Mouse (Mus musculus) liver, embryonic 16.5 days (tissue): ENCODE data around the gene Rapsn. TPM values are rescaled to one million over a fixed set of nuclear protein-coding genes. Genes with fewer than 3 reads are reported as not detected.

Source experiments
- ATAC-seq: fragments of 200-750 bp; cut with Nextera tagmentation; 2 replicates; pipeline ENCODE4 v1.8.0; 2017; ENCODE audit warnings: low read depth, mild to moderate bottlenecking, moderate number of reproducible peaks, moderate library complexity
- H3K27ac ChIP-seq: fragments of 300-500 bp; sonication (generic); 2 replicates; pipeline ENCODE4 v1.5.1; 2014; ENCODE audit warnings: mild to moderate bottlenecking, low read length
- H3K27me3 ChIP-seq: fragments of 300-500 bp; sonication (generic); 2 replicates; pipeline ENCODE4 v1.6.1; 2014; ENCODE audit warnings: low read depth, low read length, mixed read lengths; ENCODE audit not compliant: control insufficient read depth, insufficient read depth
- H3K36me3 ChIP-seq: fragments of 300-500 bp; sonication (generic); 2 replicates; pipeline ENCODE4 v1.6.1; 2014; ENCODE audit warnings: mild to moderate bottlenecking; ENCODE audit not compliant: control insufficient read depth, insufficient read depth
- H3K4me1 ChIP-seq: fragments of 300-500 bp; sonication (generic); 2 replicates; pipeline ENCODE4 v1.6.1; 2014; ENCODE audit warnings: low read depth, low read length, mixed read lengths; ENCODE audit not compliant: control insufficient read depth
- H3K4me2 ChIP-seq: fragments of 300-500 bp; sonication (generic); 2 replicates; pipeline ENCODE4 v1.6.1; 2014; ENCODE audit warnings: low read depth, low read length, mixed read lengths
- H3K4me3 ChIP-seq: fragments of 300-500 bp; sonication (generic); 2 replicates; pipeline ENCODE4 v1.5.1; 2014; ENCODE audit warnings: low read depth, mild to moderate bottlenecking, low read length
- H3K9ac ChIP-seq: fragments of 300-500 bp; sonication (generic); 2 replicates; pipeline ENCODE4 v1.6.1; 2014; ENCODE audit warnings: low read depth, low read length
- H3K9me3 ChIP-seq: fragments of 300-500 bp; sonication (generic); replicated peaks from 2 replicates; pipeline ENCODE4 v1.6.1; 2016; ENCODE audit warnings: low read length; ENCODE audit not compliant: control insufficient read depth
- WGBS: fragments of 180-500 bp; shearing (Covaris S2); extraction: QIAGEN DNeasy Blood & Tissue Kit; methylation state at CpG from one replicate; pipeline ENCODE4 v1.1.7; 2014; ENCODE audit not compliant: insufficient replicate concordance; 5-methylcytosine and 5-hydroxymethylcytosine counted together
- polyA plus RNA-seq: library from polyadenylated mRNA; unstranded; fragments of >200 nt; fragmentation: Nextera tagmentation; extraction: Ambion mirVana; gene quantifications from 2 replicates; pipeline ENCODE4 v1.2.1, GENCODE M21; 2015

Rapsn gene
- polyA plus RNA-seq, 1 experiment from 2014 or later, result 1.0 TPM

DNA sequence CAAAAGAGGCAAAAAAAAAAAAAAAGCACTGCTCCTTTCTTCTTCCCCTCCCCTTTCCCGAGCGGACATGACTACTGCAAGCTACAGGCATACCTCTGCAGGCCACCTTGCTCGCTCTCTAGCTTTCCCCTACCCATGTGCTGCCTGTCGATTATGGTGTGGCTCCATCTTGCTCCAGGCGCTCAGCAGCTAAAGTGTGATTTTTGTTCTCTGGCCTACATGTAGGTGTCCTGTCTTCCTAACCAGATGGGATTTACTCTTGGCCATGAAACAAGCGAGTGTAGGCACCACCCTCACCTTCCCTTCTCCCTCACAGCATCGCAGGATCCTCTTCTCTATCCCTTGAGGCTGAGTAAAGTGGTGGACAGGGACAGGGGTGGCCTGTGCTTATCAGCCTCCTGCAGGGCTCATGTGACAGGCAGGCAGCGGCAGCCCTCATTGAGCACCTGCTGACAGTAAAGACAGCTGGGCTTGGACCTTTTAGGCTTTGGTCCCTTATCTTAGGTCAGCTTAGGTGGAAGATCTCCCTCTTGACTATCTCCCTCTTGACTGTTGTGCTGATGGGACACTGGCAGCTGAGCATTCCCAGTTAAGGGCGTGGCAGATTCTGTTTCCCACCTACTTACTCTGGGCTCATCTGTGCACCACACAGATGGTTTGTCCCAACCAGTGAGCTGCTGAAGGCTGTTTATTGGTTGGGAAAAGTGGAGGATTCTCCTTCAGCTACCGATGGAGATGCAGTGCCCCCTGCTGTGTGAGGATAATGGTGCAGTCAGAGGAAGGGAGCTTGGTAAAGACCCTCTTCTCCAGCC is 25.3 kb downstream of the Rapsn start:
- peak; percentile 88 for ATAC-seq
- Histone ChIP-seq H3K36me3 (peaks cover 59% of the 10 kb centered on the region), H3K27me3 (no peaks in the 10 kb centered on the region), H3K4me3 (no peak overlapping the region), H3K4me2 (0 out of 2 replicates have a peak overlapping the region, but pooled peaks have one; percentile 15), H3K27ac (peak overlapping the region; percentile 71), H3K9ac (no peak overlapping the region), H3K4me1 (peaks cover 20% of the 10 kb centered on the region), H3K9me3 (no peaks in the 10 kb centered on the region)
- 47% methylated on average over 10 of the region's 10 CpGs for WGBS

DNA sequence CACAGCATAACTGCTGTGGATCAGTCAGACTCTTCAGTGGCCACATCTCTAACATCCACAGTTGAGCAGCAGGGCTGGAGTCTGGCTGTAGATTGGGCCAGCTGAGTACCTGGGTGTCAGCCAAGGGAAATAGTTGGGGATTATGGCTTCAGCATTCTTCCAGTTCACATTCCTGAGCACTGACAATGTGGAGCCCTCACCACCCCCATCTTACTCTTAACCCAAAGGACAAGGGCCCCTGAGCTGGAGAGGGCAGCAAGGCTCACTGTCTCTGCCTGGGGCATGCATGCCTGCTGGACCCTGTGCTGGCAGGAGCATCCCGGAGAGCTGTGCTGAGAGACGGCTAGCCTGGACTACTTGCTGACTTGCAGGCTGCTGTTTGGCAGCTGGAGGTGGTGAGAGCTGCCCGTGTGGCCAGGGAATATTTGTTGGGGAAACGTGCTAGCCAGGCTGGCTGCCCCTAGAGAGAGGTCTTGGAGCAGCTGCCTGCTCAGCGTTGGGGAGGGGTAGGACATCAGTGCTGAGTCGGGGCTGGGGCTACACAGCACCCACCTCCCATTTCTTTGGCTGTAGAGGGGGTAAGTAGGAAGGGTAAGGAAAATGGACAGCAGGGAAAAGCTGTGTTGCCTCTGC is 26.5 kb downstream of the Rapsn start:
- H3K4me3 ChIP-seq, result no peak overlapping the region
- no peaks in the 10 kb centered on the region for H3K9me3 ChIP-seq
- peak overlapping the region; percentile 71 for H3K27ac ChIP-seq
- H3K36me3 ChIP-seq, result peaks cover 47% of the 10 kb centered on the region
- no peak overlapping the region for H3K9ac ChIP-seq
- ATAC-seq, result no peak
- peaks cover 20% of the 10 kb centered on the region for H3K4me1 ChIP-seq
- WGBS, result 86% methylated on average over 6 of the region's 6 CpGs
- no peaks in the 10 kb centered on the region for H3K27me3 ChIP-seq
- no peak overlapping the region for H3K4me2 ChIP-seq

DNA sequence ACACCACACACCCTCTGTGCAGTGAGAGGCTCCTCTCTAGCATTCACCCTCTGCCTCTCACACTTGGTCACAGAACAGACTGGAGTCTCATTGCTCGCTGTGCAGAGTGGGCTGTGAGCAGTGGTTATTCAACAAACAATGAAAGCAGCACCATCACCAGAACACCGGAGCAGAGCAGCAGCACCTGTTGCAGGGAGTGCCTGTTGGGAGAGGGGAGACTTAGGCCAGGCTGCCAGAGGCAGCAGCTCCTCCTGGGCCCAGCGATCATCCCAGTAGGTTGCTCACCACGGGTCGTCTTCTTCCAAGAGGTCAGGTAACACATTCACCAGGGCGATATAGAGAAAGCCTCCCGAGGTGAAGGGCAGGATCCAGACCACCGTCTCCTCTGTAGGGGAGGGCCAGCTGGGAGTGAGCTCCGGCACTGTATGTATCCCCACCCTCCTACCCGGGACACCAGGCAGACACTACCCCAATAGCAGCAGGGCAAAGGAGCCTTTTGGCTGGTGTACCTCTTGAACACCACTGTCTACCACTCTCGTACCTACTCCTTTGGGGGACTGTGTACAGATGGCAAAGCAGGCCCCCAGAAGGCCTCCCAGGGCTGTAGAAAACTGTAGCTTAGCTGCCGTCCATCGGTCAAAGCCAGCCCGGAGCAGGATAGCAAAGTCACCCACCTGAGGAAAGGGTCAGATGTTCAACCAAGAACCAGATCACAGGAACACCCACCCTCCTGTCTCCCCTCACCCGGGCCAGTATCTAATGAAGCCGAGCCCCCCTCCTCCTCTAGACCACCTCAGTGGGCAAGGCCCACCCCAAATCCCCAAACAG is 27.6 kb downstream of the Rapsn start:
- H3K36me3 ChIP-seq, result peaks cover 36% of the 10 kb centered on the region

DNA sequence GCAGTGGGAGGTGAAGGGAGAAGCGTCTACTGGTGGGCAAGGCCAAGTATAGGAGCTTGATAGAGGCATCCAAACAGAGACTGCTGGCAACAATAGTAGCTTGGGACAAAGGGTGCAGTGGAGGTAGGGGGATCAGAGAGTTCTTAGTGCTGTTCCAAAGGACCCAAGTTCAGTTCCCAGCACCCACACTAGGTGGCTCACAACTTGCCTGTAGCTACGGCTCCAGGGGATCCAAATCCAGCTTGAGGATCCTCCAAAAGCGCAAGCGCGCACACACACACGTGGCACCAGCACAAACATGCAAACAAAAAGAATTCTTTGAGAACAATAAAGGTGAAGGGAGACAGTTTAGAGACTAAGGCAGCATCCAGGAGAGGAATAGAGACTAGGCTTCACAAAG is 28.8 kb downstream of the Rapsn start:
- WGBS, result 87% methylated on average over 6 of the region's 6 CpGs
- Histone ChIP-seq H3K36me3 (peaks cover 26% of the 10 kb centered on the region), H3K9me3 (no peaks in the 10 kb centered on the region), H3K4me1 (peaks cover 28% of the 10 kb centered on the region), H3K27ac (no peak overlapping the region), H3K9ac (no peak overlapping the region), H3K4me3 (no peak overlapping the region), H3K4me2 (no peak overlapping the region), H3K27me3 (no peaks in the 10 kb centered on the region)
- ATAC-seq, result no peak

More for the DNA sequence above, 27.6 kb downstream of the Rapsn start:
- no peaks in the 10 kb centered on the region for H3K9me3 ChIP-seq
- H3K4me2 ChIP-seq, result no peak overlapping the region
- no peak overlapping the region for H3K4me3 ChIP-seq
- no peak for ATAC-seq
- WGBS, result 83% methylated on average over 16 of the region's 16 CpGs
- no peak overlapping the region for H3K9ac ChIP-seq
- H3K4me1 ChIP-seq, result peaks cover 20% of the 10 kb centered on the region
- no peak overlapping the region for H3K27ac ChIP-seq
- H3K27me3 ChIP-seq, result no peaks in the 10 kb centered on the region

DNA sequence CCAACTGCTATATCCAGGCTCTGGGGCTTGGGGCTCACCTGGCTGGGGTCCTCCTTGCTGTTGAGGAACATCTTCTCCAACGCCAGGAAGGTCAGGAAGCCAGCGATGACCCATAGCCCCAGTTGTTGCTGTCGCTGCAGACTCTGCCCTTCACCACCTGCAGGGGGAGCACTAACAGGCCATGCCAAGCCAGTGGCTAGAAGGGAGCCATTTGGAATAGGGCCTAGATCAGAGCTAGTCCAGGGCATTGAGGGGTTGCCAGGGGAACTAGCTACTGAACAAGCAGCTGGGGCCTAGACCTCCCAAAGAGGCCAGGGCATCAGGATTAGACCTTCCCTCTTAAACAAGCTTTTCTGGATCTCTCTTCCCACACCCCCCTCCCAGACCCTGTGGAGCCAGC is 30.1 kb downstream of the Rapsn start:
- H3K27ac ChIP-seq, result no peak overlapping the region
- peaks cover 22% of the 10 kb centered on the region for H3K36me3 ChIP-seq
- no peaks in the 10 kb centered on the region for H3K9me3 ChIP-seq
- no peak overlapping the region for H3K4me3 ChIP-seq
- peaks cover 31% of the 10 kb centered on the region for H3K4me1 ChIP-seq
- WGBS, result 38% methylated on average over 3 of the region's 3 CpGs
- H3K4me2 ChIP-seq, result no peak overlapping the region
- H3K9ac ChIP-seq, result no peak overlapping the region
- ATAC-seq, result no peak
- H3K27me3 ChIP-seq, result no peaks in the 10 kb centered on the region

DNA sequence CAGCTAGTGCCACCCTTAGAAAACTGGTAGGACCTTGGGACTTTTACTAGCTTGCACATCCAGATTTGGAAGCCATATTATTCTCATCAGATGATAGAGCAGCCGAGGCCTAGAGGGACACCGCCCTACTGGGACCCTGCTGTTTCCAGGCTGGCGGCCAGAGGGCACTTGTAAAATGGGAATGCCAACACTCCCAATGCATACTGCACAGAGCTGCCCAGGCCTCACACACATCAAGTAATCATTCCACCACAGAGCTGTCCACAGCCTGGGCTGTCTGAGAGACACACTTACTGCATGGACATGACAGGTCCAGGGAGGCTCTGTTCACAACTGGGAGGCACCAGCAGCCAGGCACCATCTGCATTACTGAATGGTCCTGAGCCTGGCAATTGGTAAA is 31.0 kb downstream of the Rapsn start:
- Histone ChIP-seq H3K27me3 (no peaks in the 10 kb centered on the region), H3K4me2 (no peak overlapping the region), H3K36me3 (peaks cover 22% of the 10 kb centered on the region), H3K9me3 (no peaks in the 10 kb centered on the region), H3K27ac (no peak overlapping the region), H3K4me1 (peaks cover 28% of the 10 kb centered on the region), H3K4me3 (no peak overlapping the region), H3K9ac (no peak overlapping the region)
- WGBS, result 73% methylated on average over 3 of the region's 3 CpGs
- no peak for ATAC-seq

DNA sequence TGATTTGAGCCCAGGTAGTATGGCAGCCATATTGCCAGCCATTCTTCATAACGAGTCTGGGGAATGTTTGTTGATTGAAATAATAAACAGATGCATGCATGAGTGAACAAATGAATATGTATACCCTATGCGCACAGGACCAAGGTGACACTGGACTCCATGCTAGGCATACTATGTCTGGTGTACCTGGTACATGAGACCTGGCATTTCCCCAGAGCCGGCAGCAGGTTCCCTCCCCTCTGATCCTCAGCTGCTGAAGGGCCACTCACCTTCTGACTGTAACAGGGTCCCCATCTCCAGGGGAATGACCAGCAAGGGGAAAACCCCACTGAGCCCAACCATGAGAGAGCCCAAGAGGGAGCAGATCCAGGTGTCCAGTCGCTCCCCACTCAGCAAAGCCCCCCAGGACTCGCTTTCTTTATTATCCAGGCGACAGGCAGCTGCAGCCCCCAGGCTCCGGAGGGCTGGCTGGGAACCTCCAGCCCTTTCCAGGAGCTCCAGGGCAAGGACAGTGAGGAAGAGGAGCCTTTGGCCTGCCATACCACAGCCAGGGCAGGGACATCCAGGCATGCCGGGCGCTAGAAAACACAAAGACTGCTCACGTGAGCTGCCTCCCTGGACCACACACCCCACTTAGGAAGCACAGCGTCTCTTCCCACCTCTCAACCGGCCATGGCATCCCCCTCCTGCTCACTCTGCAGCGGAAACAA is 32.9 kb downstream of the Rapsn start:
- H3K9ac ChIP-seq, result no peak overlapping the region; the same call in 1 of the 2 replicates
- H3K36me3 ChIP-seq, result peaks cover 6% of the 10 kb centered on the region
- no peak overlapping the region; the same call in 1 of the 2 replicates for H3K4me3 ChIP-seq
- H3K9me3 ChIP-seq, result no peaks in the 10 kb centered on the region
- no peak for ATAC-seq
- no peaks in the 10 kb centered on the region for H3K27me3 ChIP-seq
- peaks cover 24% of the 10 kb centered on the region for H3K4me1 ChIP-seq
- H3K4me2 ChIP-seq, result peak overlapping the region; percentile 94; the same call in 1 of the 2 replicates
- WGBS, result 74% methylated on average over 13 of the region's 13 CpGs
- no peak overlapping the region for H3K27ac ChIP-seq

DNA sequence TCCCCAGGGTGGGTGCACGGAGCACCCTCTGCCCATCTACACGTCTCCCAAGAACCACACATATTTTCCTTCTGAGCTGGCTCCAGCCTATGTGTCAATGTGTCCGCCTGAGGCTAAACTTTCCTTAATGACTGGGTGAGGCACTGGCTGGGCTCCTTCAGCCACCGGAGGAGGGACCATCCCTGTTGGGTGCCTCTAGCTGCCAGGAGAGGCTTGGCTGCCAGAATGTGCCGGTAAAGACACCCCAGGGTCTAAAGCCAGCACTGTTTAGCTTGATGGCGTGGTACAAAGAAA is 33.4 kb downstream of the Rapsn start:
- H3K27me3 ChIP-seq, result no peaks in the 10 kb centered on the region
- H3K4me1 ChIP-seq, result peaks cover 24% of the 10 kb centered on the region
- H3K9ac ChIP-seq, result no peak overlapping the region; the same call in 1 of the 2 replicates
- 69% methylated on average over 6 of the region's 6 CpGs for WGBS
- no peaks in the 10 kb centered on the region for H3K9me3 ChIP-seq
- ATAC-seq, result no peak
- H3K36me3 ChIP-seq, result peaks cover 6% of the 10 kb centered on the region; the same call in 1 of the 2 replicates
- no peak overlapping the region for H3K27ac ChIP-seq
- H3K4me3 ChIP-seq, result no peak overlapping the region; the same call in 1 of the 2 replicates
- peak overlapping the region; percentile 94 for H3K4me2 ChIP-seq
